Mouse (Mus musculus): ENCODE data around the gene Gm5475. TPM values are rescaled to one million over a fixed set of nuclear protein-coding genes. Genes with fewer than 3 reads are reported as not detected.

The Gm5475 gene
- total and polyA plus RNA-seq, 3 experiments, result not detected

DNA sequence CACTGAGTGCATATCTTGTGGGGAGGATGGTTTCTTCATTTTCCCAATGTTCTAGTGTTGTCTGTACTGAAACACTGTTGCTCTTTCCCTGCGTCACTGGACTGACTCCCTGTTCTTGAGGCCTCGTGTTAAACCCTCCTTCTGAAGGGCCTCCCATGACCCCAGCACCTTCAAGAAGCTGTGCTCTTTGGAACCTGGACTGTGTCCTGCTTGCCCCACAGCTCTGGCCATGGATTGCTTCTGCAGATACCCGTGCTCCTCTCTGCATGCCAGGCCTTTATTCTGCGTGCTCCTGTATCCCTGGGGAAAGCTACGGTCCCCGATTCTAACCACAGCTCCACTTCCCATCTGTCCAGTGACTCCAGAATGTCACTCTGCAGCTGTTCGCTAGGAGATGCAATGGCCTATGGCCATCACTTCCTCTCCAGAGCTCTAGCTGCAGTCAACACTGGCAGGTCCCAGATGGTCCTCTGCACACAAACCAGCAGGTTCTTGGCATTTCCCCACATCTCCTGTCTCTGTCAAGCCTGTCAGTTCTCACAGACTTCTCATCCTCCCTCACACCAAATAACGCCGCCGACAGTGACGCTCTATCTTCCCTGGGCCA lies 8.1 kb downstream of the Gm5475 start:
- Histone ChIP-seq H3K27ac (ENCODE audit: insufficient read depth, low read depth) (no peak overlapping the region), H3K4me1 (ENCODE audit: control insufficient read depth in 1 of 2, insufficient read depth in 2 of 2) (no peaks in the 10 kb centered on the region), H3K9me3 (replicated peaks; ENCODE audit: low read length) (no peaks in the 10 kb centered on the region), H3K4me2 (ENCODE audit: insufficient read depth, low read depth, poor library complexity, severe bottlenecking) (no peak overlapping the region), H3K9ac (ENCODE audit: insufficient read depth, low read depth) (no peak overlapping the region), H3K4me3 (replicated peaks in 1 of 3; ENCODE audit: low read depth in 2 of 3, low read length in 2 of 3, poor library complexity in 1 of 3) (no peak overlapping the region), H3K79me2 (replicated peaks; ENCODE audit: control insufficient read depth, extremely low read depth, insufficient read depth, poor library complexity, severe bottlenecking) (no peaks in the 10 kb centered on the region), H3K36me3 (replicated peaks in 1 of 2; ENCODE audit: control insufficient read depth in 1 of 2, insufficient read depth in 1 of 2, low read length in 1 of 2) (no peaks in the 10 kb centered on the region), H3K27me3 (replicated peaks) (peaks cover 74% of the 10 kb centered on the region)
- DNase-seq (ENCODE audit: extremely low read depth), result no peak
- TF ChIP-seq USF1 (IDR thresholded peaks at IDR 0.05; ENCODE audit: low read depth, low read length) (no peak), ZC3H11A (IDR thresholded peaks at IDR 0.05; ENCODE audit: low read depth, low read length) (no peak), KAT2A (IDR thresholded peaks at IDR 0.05; ENCODE audit: insufficient replicate concordance, low read length) (no peak), UBTF (IDR thresholded peaks at IDR 0.05; ENCODE audit: low read depth, low read length) (no peak), SMC3 (IDR thresholded peaks at IDR 0.05; ENCODE audit: low read depth, low read length) (no peak), CHD1 (IDR thresholded peaks at IDR 0.05; ENCODE audit: low read depth, low read length) (no peak), IRF4 (IDR thresholded peaks at IDR 0.05; ENCODE audit: low read depth, low read length) (no peak), HCFC1 (IDR thresholded peaks at IDR 0.05; ENCODE audit: low read depth, low read length) (no peak), USF2 (conservative IDR thresholded peaks at IDR 0.05; ENCODE audit: low read depth, low read length) (no peak), POLR2AphosphoS2 (IDR thresholded peaks at IDR 0.05; ENCODE audit: low read depth, low read length) (no peak), E2F4 (IDR thresholded peaks at IDR 0.05; ENCODE audit: insufficient replicate concordance, low read depth, low read length) (no peak), NRF1 (IDR thresholded peaks at IDR 0.05; ENCODE audit: low read depth, low read length) (no peak), ETS1 (conservative IDR thresholded peaks at IDR 0.05; ENCODE audit: low read depth, low read length) (no peak), EP300 (IDR thresholded peaks at IDR 0.05; ENCODE audit: low read length) (no peak), ELF1 (IDR thresholded peaks at IDR 0.05; ENCODE audit: low read depth, low read length) (no peak), SIN3A (IDR thresholded peaks at IDR 0.05; ENCODE audit: low read length) (no peak), TBP (conservative IDR thresholded peaks at IDR 0.05; ENCODE audit: low read depth, low read length) (no peak), TCF12 (IDR thresholded peaks at IDR 0.05; ENCODE audit: low read depth, low read length) (no peak)
- dilution Hi-C loops (cut with MboI; ENCODE audit: extremely low pct_ligation_motif_present, extremely low pct_unique_long_range_greater_than_20kb, low sequenced_read_pairs) (no loop called here), in situ Hi-C loops (cut with MboI; ENCODE audit: low pct_ligation_motif_present, low pct_unique_long_range_greater_than_20kb, low sequenced_read_pairs) (no loop called here)

DNA sequence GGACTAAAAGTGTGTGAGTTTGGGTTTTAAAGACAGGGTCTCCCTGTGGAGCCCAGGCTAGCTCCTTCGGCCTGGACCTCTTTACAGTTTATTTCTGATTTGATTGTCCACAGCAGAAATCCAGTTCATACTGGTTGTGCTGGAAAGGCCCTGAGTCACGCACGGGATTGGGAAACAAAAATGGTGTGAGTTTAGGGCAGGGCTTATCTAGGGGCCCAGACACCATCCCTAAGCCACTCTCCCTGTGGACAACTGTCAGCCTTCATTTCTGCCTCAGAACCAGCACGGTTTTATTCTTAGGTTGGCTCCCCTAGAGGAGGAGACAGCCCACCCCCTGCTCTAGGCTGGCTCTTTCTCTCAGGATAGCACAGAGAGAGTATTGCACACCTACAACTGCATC lies 11.3 kb downstream of the Gm5475 start:
- no peak overlapping the region for H3K9ac ChIP-seq (ENCODE audit: insufficient read depth, low read depth)
- in situ Hi-C loops (cut with MboI; ENCODE audit: low pct_ligation_motif_present, low pct_unique_long_range_greater_than_20kb, low sequenced_read_pairs), result no loop called here
- H3K4me1 ChIP-seq (ENCODE audit: control insufficient read depth in 1 of 2, insufficient read depth in 2 of 2), result 0 out of 4 replicates have a peak, but pooled peaks cover 0 to 2% of the 10 kb centered on the region in 2 experiments
- no peaks in the 10 kb centered on the region for H3K36me3 ChIP-seq (replicated peaks in 1 of 2; ENCODE audit: control insufficient read depth in 1 of 2, insufficient read depth in 1 of 2, low read length in 1 of 2)
- dilution Hi-C loops (cut with MboI; ENCODE audit: extremely low pct_ligation_motif_present, extremely low pct_unique_long_range_greater_than_20kb, low sequenced_read_pairs), result no loop called here
- no peak overlapping the region for H3K4me2 ChIP-seq (ENCODE audit: insufficient read depth, low read depth, poor library complexity, severe bottlenecking)
- no peak for TF ChIP-seq TCF12 (IDR thresholded peaks at IDR 0.05; ENCODE audit: low read depth, low read length)
- no peak for TF ChIP-seq GABPA (IDR thresholded peaks at IDR 0.05; ENCODE audit: insufficient replicate concordance, low read depth, low read length)
- TF ChIP-seq MEF2A (IDR thresholded peaks at IDR 0.05; ENCODE audit: borderline replicate concordance, low read depth, low read length), result no peak
- no peak for TF ChIP-seq ZKSCAN1 (IDR thresholded peaks at IDR 0.05; ENCODE audit: borderline replicate concordance, low read depth, low read length)
- TF ChIP-seq JUND (conservative IDR thresholded peaks at IDR 0.05; ENCODE audit: low read depth, low read length), result no peak
- no peak for DNase-seq (ENCODE audit: extremely low read depth)
- H3K27me3 ChIP-seq (replicated peaks), result peaks cover 56% of the 10 kb centered on the region
- H3K79me2 ChIP-seq (replicated peaks; ENCODE audit: control insufficient read depth, extremely low read depth, insufficient read depth, poor library complexity, severe bottlenecking), result no peaks in the 10 kb centered on the region
- H3K9me3 ChIP-seq (replicated peaks; ENCODE audit: low read length), result no peaks in the 10 kb centered on the region
- no peak overlapping the region for H3K4me3 ChIP-seq (replicated peaks in 1 of 3; ENCODE audit: low read depth in 2 of 3, low read length in 2 of 3, poor library complexity in 1 of 3)
- no peak overlapping the region for H3K27ac ChIP-seq (ENCODE audit: insufficient read depth, low read depth)
